Mouse (Mus musculus) small intestine, adult 2 months (tissue): ENCODE results near the gene Dip2b.

Experiments
- CTCF ChIP-seq: fragments of 200-500 bp; IDR thresholded peaks from 2 replicates; pipeline ENCODE4 v1.5.1; 2012; ENCODE audit warnings: low read depth, mild to moderate bottlenecking, control low read depth, inconsistent platforms, low read length, moderate library complexity, mixed read lengths; ENCODE audit not compliant: insufficient replicate concordance, insufficient read length; ENCODE audit errors: extremely low read depth
- POLR2A ChIP-seq: fragments of 200-500 bp; IDR thresholded peaks from 2 replicates; pipeline ENCODE4 v1.6.1; 2012; ENCODE audit warnings: low read depth, mild to moderate bottlenecking, control low read depth, inconsistent platforms, low read length, moderate library complexity

DNA sequence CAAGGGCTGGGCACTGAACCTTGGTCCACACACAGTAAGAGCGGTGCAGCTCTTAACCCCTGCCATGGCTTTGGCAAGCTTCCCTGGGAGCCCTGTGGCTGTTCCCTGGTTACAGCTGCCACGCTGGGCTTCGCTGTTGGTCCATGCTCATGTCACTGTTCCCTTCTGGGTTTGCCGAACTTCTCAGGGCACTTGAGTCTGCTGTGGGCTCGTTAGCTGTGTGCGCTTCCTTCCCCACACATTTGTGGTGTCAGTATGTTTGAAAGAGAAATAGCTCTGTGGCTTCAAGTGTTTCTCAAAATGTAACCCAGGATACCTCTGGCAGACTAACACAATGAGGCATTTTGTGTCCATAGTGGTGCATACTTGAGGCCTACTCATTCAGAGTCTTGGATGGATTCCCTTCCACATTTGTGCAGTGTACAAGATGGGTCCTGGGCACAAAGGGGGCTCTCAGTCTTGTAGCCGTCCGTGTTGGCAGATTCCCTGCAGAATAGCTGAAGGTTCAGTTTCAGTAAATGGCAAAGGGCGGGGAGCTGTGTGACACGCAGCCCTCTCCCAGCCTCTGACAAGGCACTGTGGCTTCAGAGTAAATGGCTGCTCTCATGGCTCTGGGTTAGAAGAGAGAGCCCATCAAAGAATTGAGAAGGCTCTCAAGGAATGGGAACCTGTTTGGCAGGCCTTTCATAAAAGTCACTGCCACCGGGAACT is 104.8 kb downstream of the Dip2b start:
- TF ChIP-seq CTCF (no peak), POLR2A (no peak)
